Mouse (Mus musculus): ENCODE data around the gene Pde7b. TPM values are rescaled to one million over a fixed set of nuclear protein-coding genes. Genes with fewer than 3 reads are reported as not detected.

Pde7b gene
- polyA plus RNA-seq, 1 experiment from 2014 or later, result 1.3 TPM

- Histone ChIP-seq H3K4me3 (ENCODE audit: low read depth, low read length) (no peak overlapping the region), H3K4me2 (no peak overlapping the region), H3K27ac (ENCODE audit: low read depth, low read length) (no peak overlapping the region), H3K27me3 (replicated peaks; ENCODE audit: control insufficient read depth, insufficient read depth, low read length) (no peaks in the 10 kb centered on the region), H3K9ac (ENCODE audit: low read depth, low read length) (no peak overlapping the region), H3K9me3 (ENCODE audit: control insufficient read depth, low read length) (no peaks in the 10 kb centered on the region), H3K4me1 (replicated peaks; ENCODE audit: control insufficient read depth, insufficient read depth, low read length) (no peaks in the 10 kb centered on the region), H3K36me3 (ENCODE audit: control insufficient read depth, insufficient read depth, low read length) (no peaks in the 10 kb centered on the region)
- 66% methylated on average over 11 of the region's 11 CpGs for WGBS
- ATAC-seq (replicated peaks; ENCODE audit: low FRiP score) (no peak), DNase-seq (ENCODE audit: low spot score) (no peak)
These were observed 29.2 kb downstream of the Pde7b start for GRCm38 (mm10) chr10:20695637-20696036.

DNA sequence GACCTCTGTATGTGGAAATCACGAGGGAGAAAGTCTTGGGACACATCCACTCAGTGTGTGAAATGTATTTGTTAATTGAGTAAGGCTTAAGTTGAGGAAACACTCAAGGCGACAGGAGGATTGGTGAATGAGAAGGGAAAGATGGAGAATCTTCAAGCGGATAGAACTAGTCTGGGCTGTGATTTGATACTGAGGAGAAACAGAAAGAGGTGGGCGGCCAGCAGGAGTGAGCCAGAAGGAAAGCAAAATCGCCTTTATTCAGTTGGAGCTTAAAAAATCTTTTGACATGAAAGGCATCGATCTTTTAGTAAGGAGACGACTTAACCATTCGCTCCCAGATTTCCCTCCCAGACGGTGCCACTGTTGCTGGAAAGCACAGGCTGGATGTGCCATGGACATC is 34.9 kb downstream of the Pde7b start:
- no peaks in the 10 kb centered on the region for H3K9me3 ChIP-seq (ENCODE audit: control insufficient read depth, low read length)
- no peak overlapping the region for H3K4me3 ChIP-seq (ENCODE audit: low read depth, low read length)
- no peak overlapping the region for H3K4me2 ChIP-seq
- ATAC-seq (replicated peaks; ENCODE audit: low FRiP score) (no peak), DNase-seq (ENCODE audit: low spot score) (no peak)
- no peaks in the 10 kb centered on the region for H3K27me3 ChIP-seq (replicated peaks; ENCODE audit: control insufficient read depth, insufficient read depth, low read length)
- WGBS, result 82% methylated on average over 9 of the region's 9 CpGs
- no peaks in the 10 kb centered on the region for H3K36me3 ChIP-seq (ENCODE audit: control insufficient read depth, insufficient read depth, low read length)
- no peaks in the 10 kb centered on the region for H3K4me1 ChIP-seq (replicated peaks; ENCODE audit: control insufficient read depth, insufficient read depth, low read length)
- H3K27ac ChIP-seq (ENCODE audit: low read depth, low read length), result no peak overlapping the region
- no peak overlapping the region for H3K9ac ChIP-seq (ENCODE audit: low read depth, low read length)

GRCm38 (mm10) chr10:20684151-20684550 is 40.7 kb downstream of the Pde7b start:
- DNase-seq (ENCODE audit: low spot score) (no peak), ATAC-seq (replicated peaks; ENCODE audit: low FRiP score) (no peak)
- Histone ChIP-seq H3K9me3 (ENCODE audit: control insufficient read depth, low read length) (no peaks in the 10 kb centered on the region), H3K4me3 (ENCODE audit: low read depth, low read length) (no peak overlapping the region), H3K27me3 (replicated peaks; ENCODE audit: control insufficient read depth, insufficient read depth, low read length) (no peaks in the 10 kb centered on the region), H3K27ac (ENCODE audit: low read depth, low read length) (no peak overlapping the region), H3K9ac (ENCODE audit: low read depth, low read length) (no peak overlapping the region), H3K36me3 (ENCODE audit: control insufficient read depth, insufficient read depth, low read length) (no peaks in the 10 kb centered on the region), H3K4me2 (no peak overlapping the region), H3K4me1 (replicated peaks; ENCODE audit: control insufficient read depth, insufficient read depth, low read length) (no peaks in the 10 kb centered on the region; the same call in 1 of the 2 replicates)
- WGBS, result 83% methylated on average over 2 of the region's 2 CpGs

DNA sequence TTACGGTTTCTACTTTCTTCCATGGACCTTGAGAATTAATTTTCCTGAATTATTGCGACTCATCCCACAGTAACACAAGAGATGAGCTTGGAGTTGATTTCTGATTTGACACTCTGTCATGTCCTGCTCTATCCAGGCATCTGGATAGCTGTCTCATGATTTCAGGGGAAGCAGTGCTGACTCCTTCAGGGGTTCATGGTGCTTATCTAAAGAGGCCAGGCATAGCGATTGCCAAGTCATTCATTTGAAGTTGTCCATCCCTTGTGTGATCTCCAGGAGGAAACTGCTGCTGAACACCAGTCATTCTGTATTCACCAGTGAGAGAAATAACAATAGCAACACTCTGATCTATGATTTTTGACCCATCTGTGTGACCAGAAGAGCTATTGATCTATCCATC is 43.9 kb downstream of the Pde7b start:
- H3K4me1 ChIP-seq (replicated peaks; ENCODE audit: control insufficient read depth, insufficient read depth, low read length), result no peaks in the 10 kb centered on the region; the same call in 1 of the 2 replicates

GRCm38 (mm10) chr10:20675321-20675720 is 49.6 kb downstream of the Pde7b start:
- no peak for ATAC-seq (replicated peaks; ENCODE audit: low FRiP score)
- H3K27me3 ChIP-seq (replicated peaks; ENCODE audit: control insufficient read depth, insufficient read depth, low read length), result no peaks in the 10 kb centered on the region
- no peak overlapping the region for H3K4me3 ChIP-seq (ENCODE audit: low read depth, low read length)
- no peaks in the 10 kb centered on the region for H3K4me1 ChIP-seq (replicated peaks; ENCODE audit: control insufficient read depth, insufficient read depth, low read length)
- WGBS, result 64% methylated on average over 3 of the region's 3 CpGs
- no peak overlapping the region for H3K27ac ChIP-seq (ENCODE audit: low read depth, low read length)
- H3K4me2 ChIP-seq, result no peak overlapping the region
- H3K9ac ChIP-seq (ENCODE audit: low read depth, low read length), result no peak overlapping the region
- H3K9me3 ChIP-seq (ENCODE audit: control insufficient read depth, low read length), result no peaks in the 10 kb centered on the region
- no peak for DNase-seq (ENCODE audit: low spot score)
- no peaks in the 10 kb centered on the region for H3K36me3 ChIP-seq (ENCODE audit: control insufficient read depth, insufficient read depth, low read length)

More for the DNA sequence above, 43.9 kb downstream of the Pde7b start:
- H3K4me3 ChIP-seq (ENCODE audit: low read depth, low read length), result no peak overlapping the region
- ATAC-seq (replicated peaks; ENCODE audit: low FRiP score) (no peak), DNase-seq (ENCODE audit: low spot score) (no peak)
- H3K36me3 ChIP-seq (ENCODE audit: control insufficient read depth, insufficient read depth, low read length), result no peaks in the 10 kb centered on the region
- H3K4me2 ChIP-seq, result no peak overlapping the region
- WGBS, result 71% methylated on average over 3 of the region's 3 CpGs
- no peak overlapping the region for H3K9ac ChIP-seq (ENCODE audit: low read depth, low read length)
- H3K9me3 ChIP-seq (ENCODE audit: control insufficient read depth, low read length), result no peaks in the 10 kb centered on the region
- H3K27ac ChIP-seq (ENCODE audit: low read depth, low read length), result no peak overlapping the region
- no peaks in the 10 kb centered on the region for H3K27me3 ChIP-seq (replicated peaks; ENCODE audit: control insufficient read depth, insufficient read depth, low read length)

GRCm38 (mm10) chr10:20673798-20674197 is 51.1 kb downstream of the Pde7b start:
- DNase-seq (ENCODE audit: low spot score), result no peak
- no peak overlapping the region for H3K27ac ChIP-seq (ENCODE audit: low read depth, low read length)
- 87% methylated on average over 4 of the region's 4 CpGs for WGBS

GRCm38 (mm10) chr10:20672591-20672990 is 52.3 kb downstream of the Pde7b start:
- no peak overlapping the region for H3K9ac ChIP-seq (ENCODE audit: low read depth, low read length)
- no peak for ATAC-seq (replicated peaks; ENCODE audit: low FRiP score)
- H3K27ac ChIP-seq (ENCODE audit: low read depth, low read length), result no peak overlapping the region
- DNase-seq (ENCODE audit: low spot score), result no peak
- H3K36me3 ChIP-seq (ENCODE audit: control insufficient read depth, insufficient read depth, low read length), result no peaks in the 10 kb centered on the region
- H3K9me3 ChIP-seq (ENCODE audit: control insufficient read depth, low read length), result no peaks in the 10 kb centered on the region
- WGBS, result 71% methylated on average over 11 of the region's 11 CpGs
- no peak overlapping the region for H3K4me2 ChIP-seq
- H3K27me3 ChIP-seq (replicated peaks; ENCODE audit: control insufficient read depth, insufficient read depth, low read length), result no peaks in the 10 kb centered on the region
- no peak overlapping the region for H3K4me3 ChIP-seq (ENCODE audit: low read depth, low read length)
- H3K4me1 ChIP-seq (replicated peaks; ENCODE audit: control insufficient read depth, insufficient read depth, low read length), result no peaks in the 10 kb centered on the region

More at GRCm38 (mm10) chr10:20673798-20674197, 51.1 kb downstream of the Pde7b start:
- H3K4me1 ChIP-seq (replicated peaks; ENCODE audit: control insufficient read depth, insufficient read depth, low read length), result no peaks in the 10 kb centered on the region
- H3K9me3 ChIP-seq (ENCODE audit: control insufficient read depth, low read length), result no peaks in the 10 kb centered on the region
- no peaks in the 10 kb centered on the region for H3K36me3 ChIP-seq (ENCODE audit: control insufficient read depth, insufficient read depth, low read length)
- no peaks in the 10 kb centered on the region for H3K27me3 ChIP-seq (replicated peaks; ENCODE audit: control insufficient read depth, insufficient read depth, low read length)
- no peak overlapping the region for H3K4me3 ChIP-seq (ENCODE audit: low read depth, low read length)
- H3K9ac ChIP-seq (ENCODE audit: low read depth, low read length), result no peak overlapping the region
- no peak overlapping the region for H3K4me2 ChIP-seq
- no peak for ATAC-seq (replicated peaks; ENCODE audit: low FRiP score)

DNA sequence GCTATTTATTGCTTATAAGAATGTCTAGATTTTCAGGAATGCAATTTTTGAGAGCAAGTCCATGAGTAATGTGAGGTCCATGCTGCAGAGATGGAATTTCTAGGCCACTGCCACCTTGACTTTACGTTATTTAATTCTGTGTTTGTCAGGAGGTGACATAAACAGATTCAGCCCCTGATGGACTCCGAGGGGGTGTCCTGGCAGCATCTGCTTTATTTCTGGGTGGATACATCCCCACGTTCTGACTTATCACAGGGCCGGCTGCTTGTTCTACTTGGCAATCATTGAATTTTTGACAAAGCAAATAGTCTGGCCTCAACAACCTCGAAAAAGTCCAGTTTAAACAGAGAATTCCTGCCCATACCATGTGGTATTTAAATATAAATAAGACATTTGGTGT is 53.3 kb downstream of the Pde7b start:
- ATAC-seq (replicated peaks; ENCODE audit: low FRiP score), result no peak

GRCm38 (mm10) chr10:20670541-20670940 is 54.3 kb downstream of the Pde7b start:
- DNase-seq (ENCODE audit: low spot score) (no peak), ATAC-seq (replicated peaks; ENCODE audit: low FRiP score) (no peak)
- Histone ChIP-seq H3K4me3 (ENCODE audit: low read depth, low read length) (no peak overlapping the region), H3K27ac (ENCODE audit: low read depth, low read length) (no peak overlapping the region), H3K9me3 (ENCODE audit: control insufficient read depth, low read length) (no peaks in the 10 kb centered on the region), H3K4me2 (no peak overlapping the region), H3K9ac (ENCODE audit: low read depth, low read length) (no peak overlapping the region), H3K27me3 (replicated peaks; ENCODE audit: control insufficient read depth, insufficient read depth, low read length) (no peaks in the 10 kb centered on the region), H3K4me1 (replicated peaks; ENCODE audit: control insufficient read depth, insufficient read depth, low read length) (no peaks in the 10 kb centered on the region), H3K36me3 (ENCODE audit: control insufficient read depth, insufficient read depth, low read length) (no peaks in the 10 kb centered on the region)
- 81% methylated on average over 8 of the region's 8 CpGs for WGBS

More for the DNA sequence above, 53.3 kb downstream of the Pde7b start:
- no peak overlapping the region for H3K9ac ChIP-seq (ENCODE audit: low read depth, low read length)
- H3K36me3 ChIP-seq (ENCODE audit: control insufficient read depth, insufficient read depth, low read length), result no peaks in the 10 kb centered on the region
- H3K27me3 ChIP-seq (replicated peaks; ENCODE audit: control insufficient read depth, insufficient read depth, low read length), result no peaks in the 10 kb centered on the region
- H3K4me2 ChIP-seq, result no peak overlapping the region
- 67% methylated on average over 5 of the region's 5 CpGs for WGBS
- H3K4me3 ChIP-seq (ENCODE audit: low read depth, low read length), result no peak overlapping the region
- H3K9me3 ChIP-seq (ENCODE audit: control insufficient read depth, low read length), result no peaks in the 10 kb centered on the region
- no peak for DNase-seq (ENCODE audit: low spot score)
- H3K4me1 ChIP-seq (replicated peaks; ENCODE audit: control insufficient read depth, insufficient read depth, low read length), result no peaks in the 10 kb centered on the region
- H3K27ac ChIP-seq (ENCODE audit: low read depth, low read length), result no peak overlapping the region

All from liver, embryonic 11.5 days (tissue).